Mouse (Mus musculus) liver, adult 2 months (tissue): ENCODE data around the gene Ehhadh. TPM values are rescaled to one million over a fixed set of nuclear protein-coding genes. Genes with fewer than 3 reads are reported as not detected.

ENCODE experiments used
- DNase-seq: peaks from one replicate; pipeline ENCODE4 v3.0.0-alpha.2; 2011; ENCODE audit warnings: low read depth, low spot score; ENCODE audit errors: extremely low read depth
- H3K27ac ChIP-seq: fragments of 200-500 bp; replicated peaks from 2 replicates; pipeline ENCODE4 v1.5.1; 2012; ENCODE audit warnings: low read depth, mild to moderate bottlenecking, control low read depth, inconsistent platforms, low read length; ENCODE audit not compliant: insufficient read depth
- H3K27me3 ChIP-seq: fragments of 200-500 bp; 2 replicates; pipeline ENCODE4 v1.6.1; 2012; ENCODE audit warnings: mild to moderate bottlenecking, moderate library complexity, low read length, inconsistent platforms; ENCODE audit not compliant: control insufficient read depth, insufficient read depth
- H3K36me3 ChIP-seq: fragments of 200-500 bp; 2 replicates; pipeline ENCODE4 v1.6.1; 2012; ENCODE audit warnings: low read length, inconsistent platforms; ENCODE audit not compliant: control insufficient read depth, insufficient read depth
- H3K4me1 ChIP-seq: fragments of 200-500 bp; 2 replicates; pipeline ENCODE4 v1.6.1; 2011; ENCODE audit warnings: low read length; ENCODE audit not compliant: control insufficient read depth, insufficient read depth
- H3K4me3 ChIP-seq: fragments of 200-500 bp; 2 replicates; pipeline ENCODE4 v1.5.1; 2011; ENCODE audit warnings: low read depth, mild to moderate bottlenecking, control low read depth, low read length, moderate library complexity; ENCODE audit not compliant: insufficient read depth
- H3K79me2 ChIP-seq: fragments of 200-500 bp; 2 replicates; pipeline ENCODE4 v1.6.1; 2012; ENCODE audit warnings: inconsistent platforms, mild to moderate bottlenecking, low read length, moderate library complexity; ENCODE audit not compliant: control insufficient read depth, insufficient read depth
- H3K9ac ChIP-seq: fragments of 200-500 bp; 2 replicates; pipeline ENCODE4 v1.6.1; 2012; ENCODE audit warnings: low read depth, mild to moderate bottlenecking, control low read depth, inconsistent platforms, low read length
- CTCF ChIP-seq: fragments of 200-500 bp; IDR thresholded peaks from 2 replicates; pipeline ENCODE4 v1.5.1; 2011; ENCODE audit warnings: low read depth, low read length, control low read depth
- POLR2A ChIP-seq: fragments of 200-500 bp; IDR thresholded peaks from 2 replicates; pipeline ENCODE4 v1.6.1; 2011; ENCODE audit warnings: low read length, control low read depth; ENCODE audit not compliant: insufficient read depth; ENCODE audit errors: extremely low read depth
- WGBS: fragments of 180-500 bp; shearing (Covaris S2); methylation state at CpG from one replicate; pipeline ENCODE4 v1.1.7; 2018; 5-methylcytosine and 5-hydroxymethylcytosine counted together
- polyA plus RNA-seq: library from polyadenylated mRNA; depleted of rRNA; stranded (reverse); fragments of >200 nt; gene quantifications from 2 replicates; pipeline ENCODE4 v1.2.3, GENCODE M21; 2012
- total RNA-seq: library from RNA; depleted of rRNA; stranded (reverse); fragments of >200 nt; gene quantifications from 2 replicates; pipeline ENCODE4 v1.2.3, GENCODE M21; 2014

The Ehhadh gene
- total and polyA plus RNA-seq, 2 experiments = 174 to 263 TPM

DNA sequence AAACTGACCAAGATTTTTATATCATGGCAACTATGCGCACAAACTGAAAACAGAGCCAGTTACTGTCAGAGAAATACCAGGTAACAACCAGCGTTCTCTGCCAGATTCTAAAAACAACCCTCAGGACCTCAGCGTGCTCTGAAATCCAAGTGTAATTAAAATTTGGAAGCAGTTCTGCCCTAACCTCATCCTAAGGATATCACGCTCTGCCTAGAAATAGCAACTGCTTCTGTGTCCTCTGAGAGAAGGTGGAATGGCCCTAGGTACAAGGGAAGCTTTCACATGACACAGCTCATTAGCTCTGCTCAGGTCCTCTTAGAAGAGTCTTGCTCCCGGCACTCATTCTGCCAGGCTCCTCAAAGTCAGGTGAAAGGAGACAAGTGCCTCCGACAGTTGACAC lies 44.2 kb downstream of the Ehhadh start:
- Histone ChIP-seq H3K27ac (no peak overlapping the region), H3K4me1 (no peaks in the 10 kb centered on the region), H3K9ac (no peak overlapping the region), H3K4me3 (no peak overlapping the region), H3K36me3 (no peaks in the 10 kb centered on the region), H3K79me2 (no peaks in the 10 kb centered on the region), H3K27me3 (no peaks in the 10 kb centered on the region)
- WGBS = 94% methylated on average over 6 of the region's 6 CpGs
- TF ChIP-seq CTCF (no peak), POLR2A (no peak)
- no peak for DNase-seq

DNA sequence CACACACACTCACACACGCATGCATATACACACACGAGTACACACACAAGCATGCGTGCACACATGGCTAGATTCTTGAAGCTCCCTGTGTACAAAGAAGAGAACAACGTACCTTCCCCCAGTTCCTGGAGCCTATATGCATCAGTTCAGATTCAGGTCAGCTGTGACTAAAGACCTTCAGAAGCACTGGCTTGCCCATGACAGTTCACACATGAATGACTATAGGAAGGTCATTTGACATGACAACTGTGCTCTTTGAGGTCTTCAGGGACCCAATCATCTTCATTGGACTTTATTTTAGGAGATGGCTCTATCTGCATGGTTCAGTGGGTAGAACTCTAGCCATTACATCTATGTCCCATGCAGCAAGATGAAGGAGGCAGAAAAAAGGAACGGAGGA lies 44.7 kb downstream of the Ehhadh start:
- no peak overlapping the region for H3K27ac ChIP-seq
- H3K36me3 ChIP-seq = no peaks in the 10 kb centered on the region
- 89% methylated on average over 5 of the region's 5 CpGs for WGBS
- no peaks in the 10 kb centered on the region for H3K4me1 ChIP-seq
- TF ChIP-seq CTCF (no peak), POLR2A (no peak)
- H3K9ac ChIP-seq = no peak overlapping the region
- H3K4me3 ChIP-seq = no peak overlapping the region
- H3K79me2 ChIP-seq = no peaks in the 10 kb centered on the region
- no peaks in the 10 kb centered on the region for H3K27me3 ChIP-seq
- no peak for DNase-seq

DNA sequence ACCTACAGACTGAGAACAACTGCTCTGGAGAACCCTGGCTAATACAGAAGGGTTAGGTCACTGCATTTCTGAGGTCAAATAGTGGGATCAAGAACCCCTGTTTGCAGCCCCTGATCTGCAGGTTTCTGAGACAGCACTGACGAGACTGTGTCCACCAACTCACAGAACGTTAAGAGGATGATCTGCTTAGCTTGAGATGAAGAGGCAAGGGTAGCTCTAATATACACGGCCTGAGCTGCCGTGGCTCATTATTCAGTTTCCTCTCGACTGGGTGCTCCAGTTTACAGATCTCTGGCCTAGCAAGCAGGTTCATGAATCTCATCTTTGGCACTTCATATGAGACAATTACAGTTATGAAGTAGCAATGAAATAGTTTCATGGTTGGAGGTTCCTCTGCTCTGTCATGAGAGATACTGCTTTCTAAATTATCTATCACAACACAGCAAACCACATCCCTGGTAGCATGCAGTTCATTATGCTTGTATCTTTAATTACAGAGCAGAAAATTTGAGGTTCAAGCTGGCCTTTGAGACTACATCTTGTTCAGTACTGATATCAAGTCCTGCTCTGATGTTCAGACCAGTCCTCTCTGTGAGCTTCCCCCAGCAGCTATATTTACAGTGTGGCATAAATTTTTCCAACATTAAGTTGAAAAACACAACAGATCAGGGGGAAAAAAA lies 45.3 kb downstream of the Ehhadh start:
- Histone ChIP-seq H3K9ac (no peak overlapping the region), H3K36me3 (no peaks in the 10 kb centered on the region), H3K79me2 (no peaks in the 10 kb centered on the region), H3K4me1 (no peaks in the 10 kb centered on the region), H3K27ac (no peak overlapping the region), H3K27me3 (no peaks in the 10 kb centered on the region), H3K4me3 (no peak overlapping the region)
- no peak for DNase-seq
- no peak for TF ChIP-seq POLR2A
- TF ChIP-seq CTCF = no peak
- 87% methylated on average over 5 of the region's 5 CpGs for WGBS

DNA sequence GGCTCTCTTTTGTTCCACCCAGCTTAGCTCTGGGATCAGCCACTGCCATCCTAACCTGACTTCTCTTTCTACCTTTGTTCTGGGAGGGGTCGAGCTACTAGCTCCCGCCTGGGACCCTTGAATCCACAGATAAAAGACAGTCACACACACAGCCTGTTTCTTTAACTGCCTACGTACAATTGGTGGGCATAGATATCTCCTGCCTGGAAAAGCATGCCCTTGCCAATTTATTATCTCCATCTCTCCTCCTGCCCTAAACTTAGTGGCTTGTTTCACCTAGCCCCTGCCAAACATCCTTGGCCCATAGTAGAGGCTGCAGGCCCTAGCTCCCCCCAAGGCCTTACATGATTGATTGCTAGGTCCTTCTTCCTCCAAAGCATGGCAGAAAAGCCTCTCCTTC lies 46.1 kb downstream of the Ehhadh start:
- no peak for DNase-seq
- Histone ChIP-seq H3K9ac (no peak overlapping the region), H3K79me2 (no peaks in the 10 kb centered on the region), H3K36me3 (no peaks in the 10 kb centered on the region), H3K27ac (no peak overlapping the region), H3K4me3 (no peak overlapping the region), H3K4me1 (no peaks in the 10 kb centered on the region), H3K27me3 (no peaks in the 10 kb centered on the region)
- 82% methylated on average over 3 of the region's 3 CpGs for WGBS
- TF ChIP-seq CTCF = no peak

DNA sequence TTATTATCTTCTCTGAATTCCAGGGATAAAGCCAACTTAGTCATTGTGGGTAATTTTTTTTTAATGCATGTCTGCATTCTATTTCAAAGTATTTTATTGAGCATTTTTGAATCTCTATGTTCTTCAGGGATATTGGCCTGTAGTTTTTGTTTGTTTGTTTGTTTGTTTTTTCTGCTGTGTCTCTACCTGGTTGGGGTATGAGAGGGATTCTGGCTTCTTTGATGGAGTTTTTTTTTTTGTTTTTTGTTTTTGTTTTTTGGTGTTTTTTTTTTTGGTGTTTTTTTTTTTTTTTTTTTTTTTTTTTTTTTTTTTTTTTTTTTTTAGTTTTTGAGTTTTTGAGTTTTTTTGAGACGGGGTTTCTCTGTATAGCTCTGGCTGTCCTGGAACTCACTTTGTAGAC lies 52.0 kb downstream of the Ehhadh start:
- WGBS = 100% methylated on average over 1 of the region's 1 CpGs
- TF ChIP-seq POLR2A (no peak), CTCF (no peak)
- no peak overlapping the region for H3K27ac ChIP-seq
- no peak for DNase-seq
- no peaks in the 10 kb centered on the region for H3K36me3 ChIP-seq
- no peaks in the 10 kb centered on the region for H3K27me3 ChIP-seq
- no peak overlapping the region for H3K9ac ChIP-seq
- no peaks in the 10 kb centered on the region for H3K4me1 ChIP-seq
- no peak overlapping the region for H3K4me3 ChIP-seq
- H3K79me2 ChIP-seq = no peaks in the 10 kb centered on the region

GRCm38 (mm10) chr16:21727897-21728364 lies 59.7 kb downstream of the Ehhadh start:
- Histone ChIP-seq H3K27ac (no peak overlapping the region), H3K27me3 (no peaks in the 10 kb centered on the region), H3K36me3 (no peaks in the 10 kb centered on the region), H3K4me1 (peaks cover 2% of the 10 kb centered on the region; the same call in 1 of the 2 replicates), H3K4me3 (peak overlapping the region; percentile 16; the same call in 1 of the 2 replicates), H3K9ac (peak overlapping the region; percentile 57; the same call in 1 of the 2 replicates), H3K79me2 (no peaks in the 10 kb centered on the region)
- 36% methylated on average over 10 of the region's 10 CpGs for WGBS
- TF ChIP-seq POLR2A (no peak), CTCF (peak; percentile 51)
- DNase-seq = peak; percentile 62
